Mouse (Mus musculus) neutrophil, adult 5-6 weeks (primary cell): ENCODE data around the gene Zc2hc1b. TPM values are rescaled to one million over a fixed set of nuclear protein-coding genes. Genes with fewer than 3 reads are reported as not detected.

Experiments used
- ATAC-seq: fragments of 151-379, 151-347 bp; 2 replicates; pipeline ENCODE4 v1.8.0; 2017; ENCODE audit warnings: mild to moderate bottlenecking, moderate TSS enrichment; ENCODE audit not compliant: insufficient number of reproducible peaks, poor library complexity, low FRiP score, severe bottlenecking; ENCODE audit errors: extremely low read depth
- total RNA-seq: library from RNA; stranded (forward); fragments of 200-1000 nt; gene quantifications from 2 replicates; pipeline ENCODE4 v1.2.3, GENCODE M21; 2017

The Zc2hc1b gene
- total RNA-seq, 1 experiment from 2014 or later = not detected

DNA sequence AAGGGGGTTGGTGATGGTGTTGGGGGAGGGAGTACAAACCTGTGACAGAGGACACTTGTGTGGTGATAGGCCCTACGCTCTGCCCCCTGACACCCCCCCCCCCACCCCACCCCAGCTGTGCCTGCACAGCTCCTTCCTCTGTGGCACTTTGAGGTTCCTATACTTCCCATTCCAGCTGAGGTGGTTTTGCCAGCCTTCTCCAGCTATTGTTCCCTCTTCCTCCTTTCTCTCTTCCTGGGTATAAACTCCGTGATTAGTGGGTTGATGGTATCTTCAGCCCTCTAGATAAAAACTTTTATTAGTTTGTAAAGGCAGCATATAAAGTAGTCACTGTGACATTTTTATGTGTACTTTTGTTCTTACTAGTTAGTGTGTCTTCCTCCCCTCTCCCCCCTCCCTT lies 58.5 kb downstream of the Zc2hc1b start:
- ATAC-seq = no peak

DNA sequence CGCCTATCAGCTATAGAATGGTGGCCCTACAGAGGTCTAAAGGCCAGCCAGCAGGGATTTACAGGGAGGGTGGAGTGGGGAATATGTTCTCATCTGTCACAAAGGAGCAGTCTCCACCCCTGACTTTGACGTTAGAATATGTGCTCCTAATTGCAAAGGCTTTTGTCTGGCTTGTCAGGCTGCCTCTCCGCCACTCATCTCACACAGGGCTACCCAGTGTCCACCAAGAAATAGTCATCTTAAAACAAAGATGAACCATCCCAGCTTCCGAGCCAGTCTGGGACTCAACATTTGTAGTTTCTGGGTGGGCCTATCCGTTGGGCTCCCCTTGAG lies 59.1 kb downstream of the Zc2hc1b start:
- no peak for ATAC-seq

DNA sequence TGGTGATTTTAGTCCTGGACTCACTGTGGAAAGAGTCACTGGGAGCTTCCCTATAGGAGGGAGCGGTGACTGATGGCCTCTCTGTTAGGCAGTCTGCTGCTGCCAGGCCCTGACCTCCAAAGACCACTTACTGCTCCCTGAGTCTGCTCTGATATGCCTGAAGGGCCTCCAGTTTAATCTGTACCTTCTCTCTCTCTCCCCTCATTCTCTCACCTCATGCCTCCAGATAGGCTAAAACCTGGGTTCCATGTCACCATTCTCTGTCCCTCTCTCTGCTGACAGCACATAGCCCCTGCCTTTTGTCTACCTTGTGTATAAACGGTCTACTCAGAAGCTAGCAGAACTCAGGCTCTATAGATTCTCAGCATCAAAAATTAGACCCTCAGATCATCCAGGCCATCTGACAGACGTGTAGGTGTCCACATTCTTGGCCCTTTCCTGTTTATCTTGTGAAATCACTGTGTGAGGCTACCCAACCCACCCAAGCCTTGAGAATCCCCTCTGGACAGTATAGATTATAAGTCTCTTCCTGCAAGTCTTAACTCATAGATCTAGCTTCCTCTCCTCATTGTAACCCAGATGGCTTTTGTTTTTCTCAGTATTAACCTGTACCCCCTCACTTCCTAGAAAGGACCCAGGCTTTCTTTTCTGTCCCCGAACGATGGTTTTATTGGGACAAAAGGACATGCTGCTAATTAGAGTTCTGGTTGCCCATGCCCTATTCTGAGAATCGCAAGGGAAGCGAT lies 59.6 kb downstream of the Zc2hc1b start:
- no peak for ATAC-seq

DNA sequence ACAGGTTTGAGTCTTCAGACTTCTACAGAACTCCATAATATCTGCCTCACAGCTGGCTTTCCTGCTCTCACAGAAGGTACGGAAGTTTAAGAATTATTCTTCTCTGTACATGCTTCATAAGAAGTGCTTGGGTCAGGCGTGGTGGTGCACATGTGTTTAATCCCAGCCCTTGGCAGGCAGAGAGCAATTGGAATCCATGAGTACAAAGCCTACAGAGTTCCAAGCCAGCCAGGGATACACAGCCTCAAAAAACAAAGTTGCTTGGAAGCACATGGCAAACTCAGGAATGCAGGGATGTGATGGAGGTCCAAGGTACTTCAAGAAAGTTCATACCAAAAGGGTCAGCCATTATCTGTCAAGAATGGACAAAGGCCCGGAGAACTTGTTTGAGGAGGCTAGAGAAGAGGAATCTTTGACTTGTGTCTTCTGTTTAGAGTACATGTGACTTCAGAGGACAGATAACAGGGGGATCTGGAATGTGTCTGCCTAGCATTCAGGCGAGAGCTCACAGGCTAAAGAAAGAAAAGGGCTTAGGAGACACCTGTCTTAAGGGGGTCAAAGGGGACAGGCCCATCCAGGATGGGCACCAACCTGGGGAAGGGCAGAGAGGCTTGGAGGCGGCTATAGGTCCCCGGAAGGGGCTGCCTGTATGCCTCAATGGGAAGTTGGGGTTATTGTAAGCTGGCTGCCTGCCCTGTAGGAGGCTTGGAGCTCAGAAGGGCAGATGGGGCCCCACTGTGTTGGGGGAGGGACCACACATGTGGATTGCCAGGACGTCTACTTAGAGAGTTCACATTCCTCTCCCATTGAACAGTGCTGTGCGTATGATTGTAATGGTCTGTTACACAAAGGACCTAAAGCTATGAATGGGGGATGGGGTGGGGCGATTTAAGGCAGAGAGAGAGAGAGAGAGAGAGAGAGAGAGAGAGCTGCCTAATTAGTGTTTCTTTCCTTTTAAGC lies 60.8 kb downstream of the Zc2hc1b start:
- no peak for ATAC-seq

DNA sequence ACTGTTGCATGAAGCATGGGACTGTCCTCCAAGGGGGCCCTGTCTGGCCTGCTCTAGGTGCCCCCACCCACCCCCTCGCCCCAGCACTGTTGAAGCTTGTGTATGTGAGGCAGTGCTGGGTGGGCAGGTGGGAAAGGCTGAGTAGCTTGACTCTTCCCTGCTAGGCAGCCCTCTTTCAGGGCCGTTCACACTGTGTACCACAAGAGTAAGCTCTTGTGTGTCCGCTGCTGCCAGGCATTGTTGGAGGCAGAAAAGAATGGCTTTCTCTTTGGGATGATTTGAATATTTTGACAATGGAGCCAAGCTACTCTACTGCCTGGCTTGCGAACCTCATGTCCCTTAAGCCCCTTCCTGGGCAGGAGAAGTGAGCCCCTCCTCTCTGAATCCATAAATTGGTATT lies 62.8 kb downstream of the Zc2hc1b start:
- no peak for ATAC-seq

DNA sequence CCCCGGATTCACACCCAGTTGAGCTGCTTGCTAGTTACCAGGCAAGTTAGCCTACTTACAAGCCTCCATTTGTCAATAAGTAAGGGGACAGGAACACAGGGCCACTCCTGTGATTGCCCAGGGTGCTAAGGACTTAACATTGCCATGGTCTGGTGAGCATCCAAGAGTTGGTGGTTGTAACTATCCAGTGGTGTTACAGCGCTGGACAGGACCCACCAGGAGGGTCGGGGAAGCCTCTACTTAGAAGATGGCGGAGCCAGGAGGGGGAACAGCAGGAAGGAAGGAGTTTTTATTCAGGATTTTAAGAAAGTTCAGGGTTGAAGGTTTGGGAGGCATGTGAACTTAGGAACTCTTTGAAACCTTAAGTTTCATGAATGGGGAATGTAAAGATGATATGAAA lies 64.2 kb downstream of the Zc2hc1b start:
- ATAC-seq = no peak

DNA sequence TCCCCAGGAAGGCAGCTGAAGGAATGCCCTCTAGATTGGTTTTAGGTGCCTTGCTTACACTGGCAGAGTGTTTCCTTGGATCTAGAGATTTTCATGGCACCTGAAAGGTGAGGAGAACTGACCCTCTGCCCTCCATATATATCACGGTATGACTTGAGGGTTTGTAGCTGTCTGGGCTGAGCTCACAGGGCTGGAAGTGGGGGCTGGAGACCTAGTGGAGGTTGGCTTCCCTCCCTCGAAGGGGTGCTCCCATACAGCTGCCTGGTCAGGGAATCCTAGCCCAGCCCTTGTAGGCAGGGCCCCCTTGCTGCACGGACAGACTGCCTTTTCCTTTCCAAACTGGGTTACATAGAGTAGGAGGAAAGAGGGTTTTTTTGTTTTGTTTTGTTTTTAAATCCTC lies 65.0 kb downstream of the Zc2hc1b start:
- ATAC-seq = no peak

DNA sequence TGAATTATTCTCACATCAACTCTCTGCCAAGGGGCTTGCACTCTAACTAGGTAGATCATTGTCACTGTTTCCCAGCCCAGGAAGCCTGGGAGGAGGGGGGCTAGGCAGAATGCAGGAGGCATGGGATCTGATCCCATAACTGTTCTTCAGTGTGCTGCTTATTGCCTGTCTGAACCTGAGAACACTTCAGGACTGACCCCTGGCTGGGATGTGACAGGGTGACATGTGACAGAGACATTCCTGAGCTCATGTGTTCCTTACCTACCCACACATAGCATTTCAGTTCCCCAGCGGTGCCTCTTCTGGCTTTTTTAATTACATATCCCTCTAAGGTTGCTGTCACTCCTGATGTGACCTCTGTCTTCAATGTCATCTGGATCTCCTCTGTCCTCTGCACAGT lies 68.0 kb downstream of the Zc2hc1b start:
- ATAC-seq = no peak

DNA sequence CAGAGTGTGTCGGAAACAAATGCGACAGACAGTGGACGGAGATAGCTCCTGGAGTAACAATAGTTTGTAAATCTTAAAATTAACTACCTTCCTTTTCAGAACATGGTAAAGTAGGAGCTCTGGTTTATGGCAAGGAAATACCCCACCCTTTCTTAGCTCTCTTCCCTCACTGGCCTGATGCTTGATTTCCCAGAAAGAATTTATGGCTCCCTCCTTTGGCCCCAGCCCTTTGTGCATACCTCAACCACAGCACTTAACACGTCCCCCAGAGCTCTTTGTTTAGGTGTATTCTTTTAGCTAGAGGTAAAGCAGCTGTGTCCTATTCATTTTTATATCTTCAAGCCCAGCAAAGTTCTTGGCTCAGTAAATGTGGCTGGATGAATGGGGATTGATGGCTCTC lies 69.0 kb downstream of the Zc2hc1b start:
- ATAC-seq = no peak

DNA sequence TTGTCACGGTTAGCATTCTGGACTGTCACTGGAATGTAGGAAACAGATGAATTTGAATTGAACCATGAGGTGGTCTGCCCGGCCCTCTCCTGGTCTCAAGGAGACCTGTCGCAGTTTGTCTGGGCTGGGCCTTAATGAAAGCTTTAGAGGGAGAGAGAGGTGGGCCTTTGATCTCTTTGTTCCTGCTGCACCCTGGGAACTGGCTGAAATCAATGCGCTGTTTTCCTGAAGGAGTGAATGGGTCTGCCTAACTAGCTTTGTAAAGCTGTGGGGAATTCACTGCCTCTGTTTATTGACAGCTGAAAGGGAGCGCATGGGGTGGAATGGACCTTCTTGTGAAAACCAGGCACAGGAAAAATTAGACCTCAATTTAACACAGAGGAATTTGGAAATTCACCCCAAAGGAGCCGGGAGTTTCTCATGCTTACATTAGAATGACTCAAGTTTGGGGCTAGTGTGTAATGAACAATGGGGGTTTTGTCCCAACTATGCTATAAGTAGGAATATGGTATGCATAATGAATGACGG lies 69.7 kb downstream of the Zc2hc1b start:
- ATAC-seq = no peak

DNA sequence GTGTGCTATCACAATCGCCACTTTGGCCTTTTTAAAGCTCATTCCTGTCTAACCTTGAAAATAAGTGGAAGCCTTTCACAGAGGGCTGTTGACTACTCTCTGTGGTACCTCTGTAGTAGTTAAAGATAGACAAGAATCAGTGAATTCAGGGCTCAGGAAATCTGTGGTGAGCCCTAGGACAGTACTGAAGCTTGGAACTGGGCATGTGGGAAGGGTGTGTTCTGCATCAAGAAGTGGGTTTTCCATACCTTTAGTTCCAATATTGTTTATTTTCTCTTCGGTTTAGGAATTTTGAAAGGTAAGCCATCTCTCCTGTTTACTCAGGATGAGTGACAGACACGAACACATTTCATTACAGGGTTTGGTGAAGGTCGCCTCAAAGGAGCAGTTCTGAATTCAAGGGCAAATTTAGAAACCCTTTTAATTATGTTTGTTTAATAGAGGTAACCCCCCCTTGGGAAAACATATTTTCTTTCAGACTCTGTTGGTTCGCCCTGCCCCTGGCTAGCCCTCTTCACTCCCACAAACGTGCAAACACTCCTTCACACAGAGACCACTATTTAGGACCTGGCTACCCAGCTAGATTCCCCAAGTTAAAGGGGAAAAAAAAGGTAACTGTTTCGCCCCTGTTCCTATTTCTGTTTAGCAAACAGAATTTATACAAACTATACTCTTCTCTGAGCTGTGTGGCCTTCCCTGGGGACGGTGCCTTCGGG lies 70.8 kb downstream of the Zc2hc1b start:
- no peak for ATAC-seq

DNA sequence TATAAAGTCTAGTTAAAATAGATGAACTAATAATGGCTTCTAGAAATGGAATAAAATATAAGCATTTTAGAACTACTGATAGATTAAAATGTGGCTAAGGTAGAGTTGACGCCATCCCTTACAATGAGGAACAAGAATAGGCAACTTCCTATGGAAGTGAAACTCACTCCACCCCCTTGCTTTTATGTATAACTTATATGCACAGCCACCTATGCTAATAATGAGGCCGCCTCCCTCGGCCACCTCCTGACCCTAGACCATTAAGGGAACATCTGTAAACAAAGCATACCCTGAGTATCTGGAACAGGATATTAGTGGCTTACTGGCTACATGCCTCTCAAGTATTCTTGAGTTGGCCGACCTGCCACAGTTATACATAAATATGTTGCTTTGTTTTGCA lies 74.0 kb downstream of the Zc2hc1b start:
- peak; percentile 72; the same call in 1 of the 2 replicates for ATAC-seq

DNA sequence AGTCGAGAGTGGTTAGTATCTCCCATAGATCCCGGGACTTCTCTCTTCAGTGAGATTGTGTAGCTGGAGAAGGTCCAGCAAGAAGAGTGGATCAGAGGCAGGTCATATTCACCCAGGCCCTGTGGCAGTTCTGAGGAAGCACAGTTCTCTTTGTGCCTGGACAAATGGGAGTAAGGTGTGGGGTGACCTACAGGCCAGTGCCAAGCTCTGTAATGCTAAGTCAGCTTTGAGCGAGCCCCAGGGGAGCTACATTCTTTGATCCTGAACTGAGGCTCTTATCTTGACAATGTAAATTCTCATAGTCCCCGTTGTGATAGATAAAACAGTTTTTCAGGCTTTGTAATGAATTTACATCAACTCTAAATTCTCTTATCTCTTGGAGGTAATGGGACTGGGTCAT lies 75.5 kb downstream of the Zc2hc1b start:
- no peak for ATAC-seq

DNA sequence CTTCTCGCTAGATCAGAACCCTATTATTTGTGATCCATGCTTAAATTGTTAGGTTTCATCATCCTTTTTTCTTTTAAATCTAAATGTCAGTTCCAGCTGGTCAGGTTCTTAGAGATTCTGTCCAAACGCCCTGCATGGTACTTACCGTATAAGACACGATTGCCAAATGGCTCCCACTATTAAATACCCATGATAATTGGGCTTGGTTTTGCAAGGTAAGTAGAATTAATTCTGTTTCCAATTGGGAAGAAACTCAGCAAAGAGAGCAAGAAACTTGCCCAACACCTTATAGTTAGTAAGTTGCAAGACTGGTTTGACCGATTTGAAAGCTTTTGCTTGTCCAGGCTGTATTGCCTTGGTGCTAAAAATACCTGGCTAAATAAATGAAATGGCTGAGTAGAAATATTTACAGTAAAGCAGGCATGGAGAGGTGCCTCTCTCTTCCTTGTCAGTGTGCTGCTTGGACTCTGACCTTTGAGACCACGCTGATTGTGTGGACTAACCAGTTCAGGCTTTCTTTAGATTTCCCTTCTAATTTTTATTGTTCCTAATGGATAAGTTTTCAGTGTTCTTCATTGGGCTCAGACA lies 77.7 kb downstream of the Zc2hc1b start:
- ATAC-seq = no peak

Other genes starting within 250 kb of the Zc2hc1b start
- gene Stx11, start 213.7 kb downstream of the Zc2hc1b start, total RNA-seq = 67.7 and 67.8 TPM in 2 replicates
- gene Sf3b5, start 172.7 kb downstream of the Zc2hc1b start, total RNA-seq = 6.5 and 9.1 TPM in 2 replicates
- gene Plagl1, start 117.5 kb downstream of the Zc2hc1b start, total RNA-seq = 0.12 TPM in 1 of 2 replicates, not detected in the other
- gene Ltv1, start 15.1 kb upstream of the Zc2hc1b start, total RNA-seq = 18.5 and 23.9 TPM in 2 replicates